Mouse (Mus musculus): ENCODE data around the gene Mettl6. TPM values are rescaled to one million over a fixed set of nuclear protein-coding genes. Genes with fewer than 3 reads are reported as not detected.

The Mettl6 gene
- 26.8 TPM for polyA plus RNA-seq (2014; fragmentation: Illumina TruSeq; extraction: RNeasy Lipid Tissue Mini Kit (QIAGEN cat#74804); ENCODE audit: low read depth, low replicate concordance)

DNA sequence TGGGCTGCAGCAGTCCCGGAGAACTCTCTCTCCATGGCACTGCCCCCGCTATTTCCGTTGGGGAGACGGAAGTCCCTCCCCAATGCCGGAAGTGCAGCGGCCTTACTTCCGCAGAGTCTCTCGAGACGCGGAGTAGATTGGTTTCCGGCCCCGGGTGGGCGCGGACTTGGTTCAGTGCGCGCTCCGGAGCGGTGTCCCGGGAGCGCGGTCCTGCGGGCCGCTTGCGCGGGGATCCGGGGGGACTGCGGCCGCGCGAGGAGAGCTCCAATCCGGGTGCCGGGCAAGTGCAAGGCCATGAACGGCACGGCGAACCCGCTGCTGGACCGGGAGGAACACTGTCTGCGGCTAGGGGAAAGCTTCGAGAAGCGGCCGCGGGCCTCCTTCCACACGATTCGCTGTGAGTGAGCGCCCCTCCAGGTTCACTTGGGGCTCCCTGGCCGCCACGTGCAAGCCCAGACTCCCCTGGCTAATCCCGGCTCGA, at the start of gene Mettl6:
Mettl6 (minus strand) TSS at position 66 of the 481 bp plus-strand sequence.

GRCm38 (mm10) chr14:31494349-31494974, 378 bp downstream of the Mettl6 start, which contains the start of gene Eaf1:
Gene Eaf1 (plus strand): TSS chr14:31494399.

DNA sequence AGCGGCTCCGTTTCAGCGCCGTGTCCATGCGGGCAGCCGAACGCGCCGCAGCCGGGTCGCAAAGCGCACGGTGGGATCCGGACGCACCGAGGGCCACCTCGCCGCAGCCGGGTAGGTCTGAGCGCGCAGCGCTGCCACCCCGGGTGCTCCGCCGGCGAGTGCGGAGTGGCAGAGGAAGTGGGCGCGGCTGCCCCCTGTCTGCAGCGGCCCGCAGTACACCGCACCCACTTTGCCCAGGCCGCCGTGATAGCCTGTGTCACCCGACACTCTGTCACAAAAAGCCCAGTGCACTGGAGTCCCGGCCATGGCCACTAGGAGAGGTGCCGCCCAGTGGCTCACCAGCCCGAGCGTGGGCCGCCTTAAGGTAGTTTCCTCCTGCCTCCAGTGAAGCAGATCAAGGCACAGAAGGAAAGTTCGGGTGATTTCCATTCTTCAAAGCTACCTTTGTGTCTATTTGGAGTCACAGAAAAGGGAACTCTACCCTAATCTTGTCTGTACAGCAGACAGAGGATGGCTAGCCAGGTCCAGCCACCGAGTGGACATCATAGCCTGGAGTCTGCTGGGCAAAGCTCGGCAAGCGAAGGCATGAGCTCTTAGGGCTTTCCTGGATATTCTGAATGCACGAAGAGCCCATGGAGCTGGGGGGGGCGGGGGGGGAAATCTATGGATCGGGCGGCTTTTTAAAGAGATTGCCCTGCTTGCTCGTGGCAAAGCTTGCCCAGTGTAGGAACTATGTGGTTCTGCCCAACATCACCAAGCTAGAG, 58.7 kb downstream of the Mettl6 start, which contains the start of gene Sh3bp5:
Sh3bp5 (minus strand) TSS at position 149 of the 764 bp plus-strand sequence.

Other genes starting within 250 kb of the Mettl6 start
- 9.4 TPM for gene Phf7, start 243.7 kb downstream of the Mettl6 start, polyA plus RNA-seq (2014; fragmentation: Illumina TruSeq; extraction: RNeasy Lipid Tissue Mini Kit (QIAGEN cat#74804); ENCODE audit: low read depth, low replicate concordance)
- 4.4 TPM for gene Bap1, start 243.6 kb downstream of the Mettl6 start, polyA plus RNA-seq (2014; fragmentation: Illumina TruSeq; extraction: RNeasy Lipid Tissue Mini Kit (QIAGEN cat#74804); ENCODE audit: low read depth, low replicate concordance)
- gene Dnah1, start 171.1 kb downstream of the Mettl6 start, polyA plus RNA-seq (2014; fragmentation: Illumina TruSeq; extraction: RNeasy Lipid Tissue Mini Kit (QIAGEN cat#74804); ENCODE audit: low read depth, low replicate concordance), result not detected
- gene Capn7, start 158.4 kb downstream of the Mettl6 start, polyA plus RNA-seq (2014; fragmentation: Illumina TruSeq; extraction: RNeasy Lipid Tissue Mini Kit (QIAGEN cat#74804); ENCODE audit: low read depth, low replicate concordance), result 53.0 TPM
- 53.7 TPM for gene Sh3bp5, start 59.0 kb downstream of the Mettl6 start, polyA plus RNA-seq (2014; fragmentation: Illumina TruSeq; extraction: RNeasy Lipid Tissue Mini Kit (QIAGEN cat#74804); ENCODE audit: low read depth, low replicate concordance)
- 35.4 TPM for gene Eaf1, start 641 bp downstream of the Mettl6 start, polyA plus RNA-seq (2014; fragmentation: Illumina TruSeq; extraction: RNeasy Lipid Tissue Mini Kit (QIAGEN cat#74804); ENCODE audit: low read depth, low replicate concordance)
- not detected for gene Colq, start 96.3 kb upstream of the Mettl6 start, polyA plus RNA-seq (2014; fragmentation: Illumina TruSeq; extraction: RNeasy Lipid Tissue Mini Kit (QIAGEN cat#74804); ENCODE audit: low read depth, low replicate concordance)
- gene Gm49387, start 145.8 kb upstream of the Mettl6 start, polyA plus RNA-seq (2014; fragmentation: Illumina TruSeq; extraction: RNeasy Lipid Tissue Mini Kit (QIAGEN cat#74804); ENCODE audit: low read depth, low replicate concordance), result not detected
- 13.3 TPM for gene Btd, start 146.0 kb upstream of the Mettl6 start, polyA plus RNA-seq (2014; fragmentation: Illumina TruSeq; extraction: RNeasy Lipid Tissue Mini Kit (QIAGEN cat#74804); ENCODE audit: low read depth, low replicate concordance)
- 540 TPM for gene Hacl1, start 146.2 kb upstream of the Mettl6 start, polyA plus RNA-seq (2014; fragmentation: Illumina TruSeq; extraction: RNeasy Lipid Tissue Mini Kit (QIAGEN cat#74804); ENCODE audit: low read depth, low replicate concordance)

All from liver, adult 10 weeks (tissue).